Mouse (Mus musculus): ENCODE measurements at regions not wholly inside any gene's neighbourhood (a gene's known extent, or its start where the extent isn't known, plus 50 kb on each side); places are given as distances from the start of the nearest gene placed in this dataset.

DNA sequence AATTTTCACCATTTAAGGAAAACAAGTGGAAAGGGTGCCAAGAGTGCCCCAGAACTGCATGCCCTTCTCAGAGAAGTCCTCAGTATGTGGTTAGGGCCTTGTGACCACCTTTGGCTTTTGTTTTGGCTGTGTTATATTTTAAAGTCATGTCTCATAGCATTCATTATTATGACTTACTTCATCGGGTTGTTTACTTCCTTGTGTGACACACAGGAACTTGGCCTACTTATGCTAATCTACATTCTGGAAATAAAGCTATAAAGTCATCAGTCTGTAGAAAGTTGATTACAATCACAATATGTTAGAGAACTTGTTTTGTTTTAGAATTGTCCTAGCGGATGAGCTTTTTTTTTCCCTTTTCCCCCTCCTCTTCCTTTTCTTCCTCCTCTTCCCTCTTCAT lies 236.3 kb downstream of the Mef2c start:
- Histone ChIP-seq H3K36me3 (ENCODE audit: control insufficient read depth, insufficient read depth, low read length, poor library complexity, severe bottlenecking) (no peaks in the 10 kb centered on the region), H3K4me1 (ENCODE audit: control insufficient read depth, insufficient read depth, low read length) (peaks cover 2% of the 10 kb centered on the region), H3K27ac (ENCODE audit: insufficient read depth, low read length) (no peak overlapping the region), H3K9me3 (replicated peaks; ENCODE audit: control insufficient read depth, insufficient read depth, low read length, poor library complexity, severe bottlenecking) (no peaks in the 10 kb centered on the region), H3K9ac (ENCODE audit: low read depth, poor library complexity, severe bottlenecking) (no peak overlapping the region), H3K4me3 (ENCODE audit: low read depth, low read length) (no peak overlapping the region), H3K27me3 (ENCODE audit: control insufficient read depth, insufficient read depth, low read length, poor library complexity, severe bottlenecking) (0 out of 2 replicates have a peak, but pooled peaks cover 2% of the 10 kb centered on the region)
- TF ChIP-seq CTCF (IDR thresholded peaks at IDR 0.05; ENCODE audit: low read depth, low read length), result no peak
- TF ChIP-seq POLR2A (IDR thresholded peaks at IDR 0.05; ENCODE audit: insufficient read depth, low read length), result no peak
- TF ChIP-seq EP300 (IDR thresholded peaks at IDR 0.05; ENCODE audit: insufficient read depth, low read depth, low read length), result no peak

DNA sequence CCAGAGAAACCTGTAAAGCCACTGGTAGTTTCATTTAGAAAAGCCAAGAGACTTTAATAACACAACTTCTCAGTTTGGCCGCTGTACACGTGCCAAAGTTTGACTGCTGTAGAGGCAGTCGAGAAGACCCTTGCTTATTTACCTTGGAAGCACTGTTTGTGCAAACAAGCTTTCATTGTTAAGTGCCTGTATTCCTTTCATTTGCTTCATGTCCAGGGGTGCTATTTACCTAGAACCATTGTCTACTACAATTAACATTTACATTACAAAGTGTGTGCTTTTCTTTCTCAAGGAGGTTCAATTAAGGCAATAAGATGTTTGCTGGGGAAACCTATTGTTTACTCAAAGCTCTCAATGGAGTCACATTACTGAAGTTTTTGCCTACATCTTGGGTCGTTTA lies 236.9 kb downstream of the Mef2c start:
- 0 out of 2 replicates have a peak, but pooled peaks cover 2% of the 10 kb centered on the region for H3K27me3 ChIP-seq (ENCODE audit: control insufficient read depth, insufficient read depth, low read length, poor library complexity, severe bottlenecking)
- H3K27ac ChIP-seq (ENCODE audit: insufficient read depth, low read length), result no peak overlapping the region
- H3K9ac ChIP-seq (ENCODE audit: low read depth, poor library complexity, severe bottlenecking), result no peak overlapping the region
- no peaks in the 10 kb centered on the region for H3K9me3 ChIP-seq (replicated peaks; ENCODE audit: control insufficient read depth, insufficient read depth, low read length, poor library complexity, severe bottlenecking)
- TF ChIP-seq CTCF (IDR thresholded peaks at IDR 0.05; ENCODE audit: low read depth, low read length), result no peak
- no peak for TF ChIP-seq EP300 (IDR thresholded peaks at IDR 0.05; ENCODE audit: insufficient read depth, low read depth, low read length)
- TF ChIP-seq POLR2A (IDR thresholded peaks at IDR 0.05; ENCODE audit: insufficient read depth, low read length), result no peak
- H3K36me3 ChIP-seq (ENCODE audit: control insufficient read depth, insufficient read depth, low read length, poor library complexity, severe bottlenecking), result no peaks in the 10 kb centered on the region
- H3K4me3 ChIP-seq (ENCODE audit: low read depth, low read length), result no peak overlapping the region
- H3K4me1 ChIP-seq (ENCODE audit: control insufficient read depth, insufficient read depth, low read length), result peaks cover 2% of the 10 kb centered on the region

- H3K4me3 ChIP-seq (ENCODE audit: low read depth, low read length), result no peak overlapping the region
- TF ChIP-seq POLR2A (IDR thresholded peaks at IDR 0.05; ENCODE audit: insufficient read depth, low read length) (no peak), EP300 (IDR thresholded peaks at IDR 0.05; ENCODE audit: insufficient read depth, low read depth, low read length) (no peak), CTCF (IDR thresholded peaks at IDR 0.05; ENCODE audit: low read depth, low read length) (no peak)
- H3K27ac ChIP-seq (ENCODE audit: insufficient read depth, low read length), result no peak overlapping the region
- H3K27me3 ChIP-seq (ENCODE audit: control insufficient read depth, insufficient read depth, low read length, poor library complexity, severe bottlenecking), result peaks cover 2% of the 10 kb centered on the region; the same call in 1 of the 2 replicates
- H3K36me3 ChIP-seq (ENCODE audit: control insufficient read depth, insufficient read depth, low read length, poor library complexity, severe bottlenecking), result no peaks in the 10 kb centered on the region
- no peak overlapping the region for H3K9ac ChIP-seq (ENCODE audit: low read depth, poor library complexity, severe bottlenecking)
- peaks cover 2% of the 10 kb centered on the region for H3K4me1 ChIP-seq (ENCODE audit: control insufficient read depth, insufficient read depth, low read length)
- H3K9me3 ChIP-seq (replicated peaks; ENCODE audit: control insufficient read depth, insufficient read depth, low read length, poor library complexity, severe bottlenecking), result no peaks in the 10 kb centered on the region
Measured at GRCm38 (mm10) chr13:83741591-83742021, 237.8 kb downstream of the Mef2c start.

- H3K4me3 ChIP-seq (ENCODE audit: low read depth, low read length), result no peak overlapping the region
- no peak overlapping the region for H3K27ac ChIP-seq (ENCODE audit: insufficient read depth, low read length)
- H3K27me3 ChIP-seq (ENCODE audit: control insufficient read depth, insufficient read depth, low read length, poor library complexity, severe bottlenecking), result peaks cover 2% of the 10 kb centered on the region; the same call in 1 of the 2 replicates
Measured at GRCm38 (mm10) chr13:83742102-83742501, 238.3 kb downstream of the Mef2c start.

DNA sequence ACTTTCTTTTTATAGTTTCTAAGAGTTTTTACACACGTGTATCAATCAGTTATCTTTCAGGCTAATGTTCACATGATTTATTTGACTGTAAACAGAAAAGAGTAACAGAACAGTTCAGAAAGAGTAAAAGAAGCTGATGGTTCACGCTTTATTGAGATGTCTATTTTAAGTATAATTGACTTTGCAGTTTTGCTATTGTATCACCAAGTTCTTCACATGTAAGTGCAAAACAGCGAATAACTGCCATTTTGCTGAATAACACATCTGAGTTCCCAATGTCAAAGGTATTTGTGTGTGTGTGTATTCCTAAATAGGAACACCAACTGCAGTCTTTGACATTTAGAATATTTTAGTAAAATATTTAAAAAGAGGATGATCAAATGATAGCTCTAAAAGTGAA lies 238.7 kb downstream of the Mef2c start:
- no peaks in the 10 kb centered on the region for H3K9me3 ChIP-seq (replicated peaks; ENCODE audit: control insufficient read depth, insufficient read depth, low read length, poor library complexity, severe bottlenecking)
- peaks cover 2% of the 10 kb centered on the region for H3K4me1 ChIP-seq (ENCODE audit: control insufficient read depth, insufficient read depth, low read length)
- H3K36me3 ChIP-seq (ENCODE audit: control insufficient read depth, insufficient read depth, low read length, poor library complexity, severe bottlenecking), result no peaks in the 10 kb centered on the region
- TF ChIP-seq EP300 (IDR thresholded peaks at IDR 0.05; ENCODE audit: insufficient read depth, low read depth, low read length) (no peak), CTCF (IDR thresholded peaks at IDR 0.05; ENCODE audit: low read depth, low read length) (no peak), POLR2A (IDR thresholded peaks at IDR 0.05; ENCODE audit: insufficient read depth, low read length) (no peak)
- peaks cover 2% of the 10 kb centered on the region; the same call in 1 of the 2 replicates for H3K27me3 ChIP-seq (ENCODE audit: control insufficient read depth, insufficient read depth, low read length, poor library complexity, severe bottlenecking)
- no peak overlapping the region for H3K27ac ChIP-seq (ENCODE audit: insufficient read depth, low read length)
- no peak overlapping the region for H3K4me3 ChIP-seq (ENCODE audit: low read depth, low read length)
- no peak overlapping the region for H3K9ac ChIP-seq (ENCODE audit: low read depth, poor library complexity, severe bottlenecking)

More at GRCm38 (mm10) chr13:83742102-83742501, 238.3 kb downstream of the Mef2c start:
- Histone ChIP-seq H3K9ac (ENCODE audit: low read depth, poor library complexity, severe bottlenecking) (no peak overlapping the region), H3K4me1 (ENCODE audit: control insufficient read depth, insufficient read depth, low read length) (peaks cover 2% of the 10 kb centered on the region), H3K36me3 (ENCODE audit: control insufficient read depth, insufficient read depth, low read length, poor library complexity, severe bottlenecking) (no peaks in the 10 kb centered on the region), H3K9me3 (replicated peaks; ENCODE audit: control insufficient read depth, insufficient read depth, low read length, poor library complexity, severe bottlenecking) (no peaks in the 10 kb centered on the region)
- TF ChIP-seq EP300 (IDR thresholded peaks at IDR 0.05; ENCODE audit: insufficient read depth, low read depth, low read length) (no peak), POLR2A (IDR thresholded peaks at IDR 0.05; ENCODE audit: insufficient read depth, low read length) (no peak), CTCF (IDR thresholded peaks at IDR 0.05; ENCODE audit: low read depth, low read length) (no peak)

DNA sequence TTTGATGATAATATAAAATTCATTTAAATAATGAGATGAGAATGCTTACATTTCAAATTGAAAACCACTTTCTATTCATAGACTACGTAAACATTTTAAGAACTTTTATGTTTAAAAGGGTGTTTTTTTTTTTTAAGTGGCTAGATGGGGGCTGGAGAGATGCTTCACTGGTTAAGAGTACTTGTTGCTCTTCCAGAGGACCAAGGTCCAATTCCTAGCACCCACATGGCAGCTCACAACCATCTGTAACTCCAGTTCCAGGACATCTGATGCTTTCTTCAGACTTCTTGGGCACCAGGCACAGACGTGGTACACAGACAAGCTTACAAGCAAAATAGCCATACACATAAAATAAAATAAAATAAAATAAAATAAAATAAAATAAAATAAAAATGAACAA lies 239.5 kb downstream of the Mef2c start:
- TF ChIP-seq POLR2A (IDR thresholded peaks at IDR 0.05; ENCODE audit: insufficient read depth, low read length), result no peak
- no peak for TF ChIP-seq CTCF (IDR thresholded peaks at IDR 0.05; ENCODE audit: low read depth, low read length)
- TF ChIP-seq EP300 (IDR thresholded peaks at IDR 0.05; ENCODE audit: insufficient read depth, low read depth, low read length), result no peak
- H3K4me1 ChIP-seq (ENCODE audit: control insufficient read depth, insufficient read depth, low read length), result no peaks in the 10 kb centered on the region
- no peak overlapping the region for H3K9ac ChIP-seq (ENCODE audit: low read depth, poor library complexity, severe bottlenecking)
- no peak overlapping the region for H3K27ac ChIP-seq (ENCODE audit: insufficient read depth, low read length)
- no peaks in the 10 kb centered on the region for H3K9me3 ChIP-seq (replicated peaks; ENCODE audit: control insufficient read depth, insufficient read depth, low read length, poor library complexity, severe bottlenecking)
- no peaks in the 10 kb centered on the region; the same call in 1 of the 2 replicates for H3K27me3 ChIP-seq (ENCODE audit: control insufficient read depth, insufficient read depth, low read length, poor library complexity, severe bottlenecking)
- H3K4me3 ChIP-seq (ENCODE audit: low read depth, low read length), result no peak overlapping the region
- no peaks in the 10 kb centered on the region for H3K36me3 ChIP-seq (ENCODE audit: control insufficient read depth, insufficient read depth, low read length, poor library complexity, severe bottlenecking)

All from ES-Bruce4 (cell line).